In the genomic region with DNA sequence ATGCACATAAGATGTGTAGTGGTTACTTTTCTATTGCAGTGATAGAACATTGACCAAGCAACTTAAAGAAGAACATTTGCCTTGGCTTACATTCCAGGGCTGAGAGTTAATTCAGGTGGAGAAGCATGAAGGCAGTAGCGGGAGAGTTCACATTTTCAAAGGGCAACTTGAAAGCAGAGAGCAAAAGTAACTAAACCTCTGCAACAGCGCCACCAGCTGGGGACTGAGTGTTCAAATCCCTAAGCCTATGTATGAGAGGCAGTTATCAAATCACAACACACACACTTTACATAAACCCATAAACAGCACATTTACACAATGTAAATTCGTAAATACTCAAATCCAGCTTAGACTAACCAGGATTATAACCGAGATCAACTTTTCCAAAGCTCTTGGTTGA, we compare ENCODE assay signal across 7 mouse cellular contexts. TPM values are rescaled to one million over a fixed set of nuclear protein-coding genes. Genes with fewer than 3 reads are reported as not detected.
DNase-seq lines count a peak whose midpoint lies in the region; TF ChIP-seq lines count a peak whose summit lies in the region.

No protein-coding gene starts in this region.

- peaks cover 84% of the 10 kb centered on the region for H3K36me3 ChIP-seq in E14TG2a.4 (ENCODE audit: insufficient read depth, low read length)

- H3K27me3 ChIP-seq in E14TG2a.4 (ENCODE audit: insufficient read depth, low read length) = no peaks in the 10 kb centered on the region

- peaks cover 45% of the 10 kb centered on the region for H3K4me1 ChIP-seq in E14TG2a.4 (replicated peaks; ENCODE audit: low read depth, low read length)

- peak; percentile 90 for DNase-seq in R1 (ENCODE audit: low read depth, low spot score)
- peak; percentile 73 to 85 for DNase-seq in cerebellum, postnatal 25 days
- peak; percentile 48 to 80 for DNase-seq in gastrocnemius, postnatal 4 days (ENCODE audit: low spot score in 2 of 2)
- peak; percentile 60 to 73 for DNase-seq in layer of hippocampus, adult 8-10 months (ENCODE audit: low spot score in 2 of 2)
- peak; percentile 88 for DNase-seq in lung, postnatal 14 days
- peak; percentile 62 for DNase-seq in skeletal muscle tissue, adult 2 months (ENCODE audit: low read depth, low spot score)

- H3K9me3 ChIP-seq in E14TG2a.4 (ENCODE audit: low read length) = no peaks in the 10 kb centered on the region

- H3K4me3 ChIP-seq in E14TG2a.4 (replicated peaks; ENCODE audit: low read length) = no peak overlapping the region

- TF ChIP-seq CTCF in E14TG2a.4 (conservative IDR thresholded peaks at IDR 0.05; ENCODE audit: low read length) = peak; percentile 75

RNA-seq across cellular contexts. Expression of gene Bcas2, which starts 1.7 kb away (rescaled TPM):
- 10 to 100 TPM; 57.9 to 60.7 TPM for total RNA-seq in gastrocnemius, postnatal 4 days (2021)
- total RNA-seq in layer of hippocampus, adult 8-10 months (2022) = 10 to 100 TPM; 67.1 to 70.8 (median 67.8) TPM
